Mouse (Mus musculus): ENCODE results near the gene Hspa4. TPM values are rescaled to one million over a fixed set of nuclear protein-coding genes. Genes with fewer than 3 reads are reported as not detected.
"Not testable (repeated sequence)": the region's sequence is repeated elsewhere in the genome, so short reads cannot be mapped to it uniquely, and the experiment has no call there.

Hspa4 gene
- polyA plus RNA-seq, 1 experiment from 2014 or later: 41.5 TPM

- Histone ChIP-seq H3K4me1 (ENCODE audit: control insufficient read depth, insufficient read depth, low read depth, low read length) (no peaks in the 10 kb centered on the region), H3K36me3 (ENCODE audit: control insufficient read depth, insufficient read depth, low read length) (peaks cover 21% of the 10 kb centered on the region), H3K27ac (ENCODE audit: low read depth, low read length) (no peak overlapping the region), H3K27me3 (replicated peaks; ENCODE audit: control insufficient read depth, insufficient read depth, low read length) (no peaks in the 10 kb centered on the region), H3K4me3 (ENCODE audit: low read length) (no peak overlapping the region), H3K9me3 (ENCODE audit: control insufficient read depth, low read length) (no peaks in the 10 kb centered on the region), H3K4me2 (ENCODE audit: low read length) (no peak overlapping the region), H3K9ac (ENCODE audit: low read depth, low read length) (no peak overlapping the region)
- 91% methylated on average over 14 of the region's 14 CpGs for WGBS
- no peak for ATAC-seq
Observed at GRCm38 (mm10) chr11:53332076-53332680, 31.9 kb upstream of the Hspa4 start.

GRCm38 (mm10) chr11:53331121-53331520 lies 30.9 kb upstream of the Hspa4 start:
- Histone ChIP-seq H3K27ac (ENCODE audit: low read depth, low read length) (no peak overlapping the region), H3K4me1 (ENCODE audit: control insufficient read depth, insufficient read depth, low read depth, low read length) (no peaks in the 10 kb centered on the region), H3K9ac (ENCODE audit: low read depth, low read length) (no peak overlapping the region), H3K9me3 (ENCODE audit: control insufficient read depth, low read length) (no peaks in the 10 kb centered on the region), H3K36me3 (ENCODE audit: control insufficient read depth, insufficient read depth, low read length) (peaks cover 21% of the 10 kb centered on the region), H3K27me3 (replicated peaks; ENCODE audit: control insufficient read depth, insufficient read depth, low read length) (no peaks in the 10 kb centered on the region), H3K4me2 (ENCODE audit: low read length) (no peak overlapping the region), H3K4me3 (ENCODE audit: low read length) (no peak overlapping the region)
- no peak for ATAC-seq
- WGBS: 96% methylated on average over 6 of the region's 6 CpGs

- Histone ChIP-seq H3K36me3 (ENCODE audit: control insufficient read depth, insufficient read depth, low read length) (peaks cover 21% of the 10 kb centered on the region), H3K4me1 (ENCODE audit: control insufficient read depth, insufficient read depth, low read depth, low read length) (peaks cover 4% of the 10 kb centered on the region), H3K27me3 (replicated peaks; ENCODE audit: control insufficient read depth, insufficient read depth, low read length) (no peaks in the 10 kb centered on the region), H3K4me3 (ENCODE audit: low read length) (no peak overlapping the region), H3K4me2 (ENCODE audit: low read length) (no peak overlapping the region), H3K9ac (ENCODE audit: low read depth, low read length) (no peak overlapping the region), H3K27ac (ENCODE audit: low read depth, low read length) (no peak overlapping the region), H3K9me3 (ENCODE audit: control insufficient read depth, low read length) (no peaks in the 10 kb centered on the region)
- no peak for ATAC-seq
- 90% methylated on average over 7 of the region's 7 CpGs for whole genome bisulfite sequencing
Observed at GRCm38 (mm10) chr11:53330325-53330724, 30.1 kb upstream of the Hspa4 start.

DNA sequence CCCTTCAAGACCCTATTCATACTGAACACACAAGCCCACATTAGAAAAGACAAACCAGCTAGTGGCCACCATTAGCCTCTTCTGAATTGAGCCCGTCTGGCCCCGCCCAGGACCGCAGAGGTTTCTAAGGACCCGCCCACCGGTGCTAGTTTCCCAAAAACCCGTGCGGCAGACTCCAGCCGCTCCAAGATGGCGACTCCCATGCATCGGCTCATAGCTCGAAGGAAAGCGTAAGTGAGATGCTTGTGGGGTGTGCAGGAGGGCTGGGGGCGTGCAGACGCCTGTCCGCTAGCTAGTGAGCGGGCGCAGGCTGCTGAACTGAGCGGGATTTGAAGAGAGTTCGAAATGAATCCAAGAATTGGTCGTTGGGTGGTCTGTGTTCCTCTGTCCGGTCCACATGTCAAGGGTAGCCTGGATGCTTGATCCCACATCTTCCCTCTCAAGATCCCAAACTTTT lies 24.3 kb upstream of the Hspa4 start, which contains the start of gene Zcchc10:
Gene Zcchc10, plus strand, starts transcription at position 168 of the 457 bp plus-strand sequence.
- Histone ChIP-seq H3K4me1 (ENCODE audit: control insufficient read depth, insufficient read depth, low read depth, low read length) (peaks cover 9% of the 10 kb centered on the region), H3K27ac (ENCODE audit: low read depth, low read length) (peak within 1 kb of the TSS; percentile 72), H3K9me3 (ENCODE audit: control insufficient read depth, low read length) (no peaks in the 10 kb centered on the region), H3K4me2 (ENCODE audit: low read length) (peak within 1 kb of the TSS; percentile 79), H3K27me3 (replicated peaks; ENCODE audit: control insufficient read depth, insufficient read depth, low read length) (no peaks in the 10 kb centered on the region), H3K4me3 (ENCODE audit: low read length) (peak within 1 kb of the TSS; percentile 80), H3K36me3 (ENCODE audit: control insufficient read depth, insufficient read depth, low read length) (peaks cover 7% of the 10 kb centered on the region), H3K9ac (ENCODE audit: low read depth, low read length) (peak within 1 kb of the TSS; percentile 85)
- under 1% methylated on average over 21 of the region's 21 CpGs for WGBS
- ATAC-seq: peak; percentile 97

GRCm38 (mm10) chr11:53319867-53320266 lies 19.6 kb upstream of the Hspa4 start:
- H3K27me3 ChIP-seq (replicated peaks; ENCODE audit: control insufficient read depth, insufficient read depth, low read length); H3K4me1 ChIP-seq (ENCODE audit: control insufficient read depth, insufficient read depth, low read depth, low read length); H3K9ac ChIP-seq (ENCODE audit: low read depth, low read length); H3K36me3 ChIP-seq (ENCODE audit: control insufficient read depth, insufficient read depth, low read length); H3K4me3 ChIP-seq (ENCODE audit: low read length); H3K9me3 ChIP-seq (ENCODE audit: control insufficient read depth, low read length); ATAC-seq; H3K4me2 ChIP-seq (ENCODE audit: low read length); H3K27ac ChIP-seq (ENCODE audit: low read depth, low read length): not testable (repeated sequence)
- 95% methylated on average over 13 of the region's 13 CpGs for WGBS

- H3K27me3 ChIP-seq (replicated peaks; ENCODE audit: control insufficient read depth, insufficient read depth, low read length); H3K4me3 ChIP-seq (ENCODE audit: low read length); H3K36me3 ChIP-seq (ENCODE audit: control insufficient read depth, insufficient read depth, low read length); H3K9me3 ChIP-seq (ENCODE audit: control insufficient read depth, low read length); H3K27ac ChIP-seq (ENCODE audit: low read depth, low read length); H3K4me1 ChIP-seq (ENCODE audit: control insufficient read depth, insufficient read depth, low read depth, low read length); ATAC-seq; H3K4me2 ChIP-seq (ENCODE audit: low read length); H3K9ac ChIP-seq (ENCODE audit: low read depth, low read length): not testable (repeated sequence)
- 94% methylated on average over 3 of the region's 3 CpGs for WGBS
Observed at GRCm38 (mm10) chr11:53318568-53318967, 18.3 kb upstream of the Hspa4 start.

DNA sequence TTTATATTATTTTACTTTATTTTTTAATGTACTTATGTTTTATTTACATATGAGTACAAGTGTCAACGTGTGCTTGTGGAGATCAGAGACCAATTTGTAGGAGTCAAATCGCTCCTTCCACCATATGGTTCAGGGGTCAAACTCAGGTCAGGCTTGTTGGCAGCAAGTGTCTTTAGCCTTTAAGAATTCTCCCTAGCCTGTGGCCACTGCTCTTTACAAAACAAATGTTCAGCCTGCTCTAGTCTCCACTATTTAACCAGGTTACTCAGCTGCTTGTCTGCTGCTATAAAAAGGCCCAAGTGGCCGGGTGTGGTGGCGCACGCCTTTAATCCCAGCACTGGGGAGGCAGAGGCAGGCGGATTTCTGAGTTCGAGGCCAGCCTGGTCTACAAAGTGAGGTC lies 17.8 kb upstream of the Hspa4 start:
- H3K4me3 ChIP-seq (ENCODE audit: low read length): no peak overlapping the region
- H3K4me1 ChIP-seq (ENCODE audit: control insufficient read depth, insufficient read depth, low read depth, low read length): no peaks in the 10 kb centered on the region
- no peaks in the 10 kb centered on the region for H3K9me3 ChIP-seq (ENCODE audit: control insufficient read depth, low read length)
- H3K9ac ChIP-seq (ENCODE audit: low read depth, low read length): no peak overlapping the region
- no peaks in the 10 kb centered on the region for H3K27me3 ChIP-seq (replicated peaks; ENCODE audit: control insufficient read depth, insufficient read depth, low read length)
- H3K27ac ChIP-seq (ENCODE audit: low read depth, low read length): no peak overlapping the region
- H3K4me2 ChIP-seq (ENCODE audit: low read length): no peak overlapping the region
- H3K36me3 ChIP-seq (ENCODE audit: control insufficient read depth, insufficient read depth, low read length): no peaks in the 10 kb centered on the region
- 88% methylated on average over 7 of the region's 7 CpGs for WGBS
- no peak for ATAC-seq

GRCm38 (mm10) chr11:53316996-53317395 lies 16.7 kb upstream of the Hspa4 start:
- no peak for ATAC-seq
- no peak overlapping the region for H3K4me3 ChIP-seq (ENCODE audit: low read length)
- H3K36me3 ChIP-seq (ENCODE audit: control insufficient read depth, insufficient read depth, low read length): no peaks in the 10 kb centered on the region
- H3K9me3 ChIP-seq (ENCODE audit: control insufficient read depth, low read length): no peaks in the 10 kb centered on the region
- no peaks in the 10 kb centered on the region for H3K4me1 ChIP-seq (ENCODE audit: control insufficient read depth, insufficient read depth, low read depth, low read length)
- WGBS: 54% methylated on average over 6 of the region's 6 CpGs
- no peak overlapping the region for H3K27ac ChIP-seq (ENCODE audit: low read depth, low read length)
- no peak overlapping the region for H3K9ac ChIP-seq (ENCODE audit: low read depth, low read length)
- no peaks in the 10 kb centered on the region for H3K27me3 ChIP-seq (replicated peaks; ENCODE audit: control insufficient read depth, insufficient read depth, low read length)
- no peak overlapping the region for H3K4me2 ChIP-seq (ENCODE audit: low read length)

- no peaks in the 10 kb centered on the region for H3K36me3 ChIP-seq (ENCODE audit: control insufficient read depth, insufficient read depth, low read length)
- 69% methylated on average over 1 of the region's 1 CpGs for WGBS
- no peak for ATAC-seq
Observed at GRCm38 (mm10) chr11:53314770-53315173, 14.5 kb upstream of the Hspa4 start.

More at GRCm38 (mm10) chr11:53314770-53315173, 14.5 kb upstream of the Hspa4 start:
- Histone ChIP-seq H3K4me2 (ENCODE audit: low read length) (no peak overlapping the region), H3K27ac (ENCODE audit: low read depth, low read length) (no peak overlapping the region), H3K9ac (ENCODE audit: low read depth, low read length) (no peak overlapping the region), H3K4me3 (ENCODE audit: low read length) (no peak overlapping the region), H3K27me3 (replicated peaks; ENCODE audit: control insufficient read depth, insufficient read depth, low read length) (no peaks in the 10 kb centered on the region), H3K9me3 (ENCODE audit: control insufficient read depth, low read length) (no peaks in the 10 kb centered on the region), H3K4me1 (ENCODE audit: control insufficient read depth, insufficient read depth, low read depth, low read length) (no peaks in the 10 kb centered on the region)

Measured in hindbrain, embryonic 16.5 days (tissue).